Comparison of ENCODE assay signal across 8 mouse cellular contexts in the genomic region with DNA sequence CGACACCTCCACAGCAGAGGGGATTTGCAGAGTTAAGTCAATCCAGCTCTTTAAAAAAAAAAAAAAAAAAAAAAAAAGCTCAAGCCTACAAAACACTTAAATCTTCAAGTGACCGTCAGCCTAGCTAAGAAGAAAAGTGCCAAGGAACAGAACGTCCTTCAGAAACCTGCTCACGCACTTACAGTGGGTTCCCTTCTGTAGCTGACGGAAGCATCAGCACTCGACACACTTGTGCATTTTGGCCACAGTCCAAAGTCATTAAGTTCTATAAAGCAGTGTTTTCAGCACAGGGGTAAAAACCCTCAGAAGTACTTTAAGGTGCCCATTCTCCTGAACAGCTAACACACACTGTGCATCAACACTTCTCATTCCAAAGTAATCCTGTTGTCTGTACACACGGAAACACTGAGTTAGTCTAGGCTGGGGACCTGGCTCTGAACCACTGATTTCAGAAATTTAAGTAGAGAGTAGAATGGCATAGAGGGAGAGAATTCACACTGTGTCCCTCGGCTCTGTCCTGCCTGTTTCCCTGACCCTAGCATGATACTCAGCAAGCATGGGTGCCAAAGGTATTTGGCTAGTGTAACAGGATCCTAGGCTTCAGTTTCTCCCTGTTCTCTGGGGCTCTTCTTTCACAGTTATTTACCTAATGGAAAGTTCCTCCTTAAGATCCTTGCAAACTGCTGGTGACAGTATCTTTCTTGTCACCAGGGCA.
DNase-seq lines count a peak whose midpoint lies in the region; ATAC-seq and TF ChIP-seq lines count a peak whose summit lies in the region.

No protein-coding gene starts in this region.

- 0 out of 2 replicates have a peak overlapping the region, but pooled peaks have one; percentile 7 for H3K9ac ChIP-seq in kidney, embryonic 16.5 days (replicated peaks; ENCODE audit: low read length)
- H3K9ac ChIP-seq in midbrain, postnatal 0 days (replicated peaks; ENCODE audit: low read length, poor library complexity, severe bottlenecking), result no peak overlapping the region

- no peak for ATAC-seq in megakaryocyte, adult 5-6 weeks (ENCODE audit: poor library complexity, severe bottlenecking)
- peak; percentile 22; the same call in 1 of the 2 replicates for ATAC-seq in kidney, embryonic 16.5 days (ENCODE audit: low FRiP score, low TSS enrichment)
- no peak for ATAC-seq in midbrain, postnatal 0 days (ENCODE audit: low FRiP score)

- H3K27me3 ChIP-seq in megakaryocyte, embryonic 14.5 days (replicated peaks), result no peaks in the 10 kb centered on the region
- H3K27me3 ChIP-seq in kidney, embryonic 16.5 days (ENCODE audit: insufficient read depth, low read length), result no peaks in the 10 kb centered on the region
- H3K27me3 ChIP-seq in midbrain, postnatal 0 days (ENCODE audit: insufficient read depth, low read length), result no peaks in the 10 kb centered on the region

- DNase-seq in cerebellum, adult 9-10 months, result peak; percentile 33
- DNase-seq in cerebellum, postnatal 14 days, result no peak
- peak; percentile 58 for DNase-seq in midbrain, postnatal 0 days (ENCODE audit: low spot score)
- DNase-seq in frontal cortex, postnatal 14 days (ENCODE audit: low spot score in 2 of 2), result no peak
- DNase-seq in embryo, embryonic 10 days (ENCODE audit: low spot score), result no peak

- peaks cover 100% of the 10 kb centered on the region for H3K4me1 ChIP-seq in megakaryocyte, embryonic 14.5 days
- H3K4me1 ChIP-seq in kidney, embryonic 16.5 days (ENCODE audit: insufficient read depth, low read length), result peaks cover 72% of the 10 kb centered on the region
- no peaks in the 10 kb centered on the region for H3K4me1 ChIP-seq in midbrain, postnatal 0 days (ENCODE audit: insufficient read depth, low read length)

- WGBS in kidney, embryonic 16.5 days, result 17% methylated on average over 8 of the region's 8 CpGs
- WGBS in midbrain, postnatal 0 days, result 47% methylated on average over 8 of the region's 8 CpGs

- no peaks in the 10 kb centered on the region for H3K9me3 ChIP-seq in megakaryocyte, embryonic 14.5 days
- H3K9me3 ChIP-seq in kidney, embryonic 16.5 days (ENCODE audit: low read length), result no peaks in the 10 kb centered on the region
- no peaks in the 10 kb centered on the region for H3K9me3 ChIP-seq in midbrain, postnatal 0 days (ENCODE audit: low read length)

- H3K36me3 ChIP-seq in megakaryocyte, embryonic 14.5 days (replicated peaks; ENCODE audit: low read length), result peaks cover 92% of the 10 kb centered on the region
- H3K36me3 ChIP-seq in kidney, embryonic 16.5 days (ENCODE audit: insufficient read depth, low read length), result no peaks in the 10 kb centered on the region
- H3K36me3 ChIP-seq in midbrain, postnatal 0 days (ENCODE audit: insufficient read depth, low read length), result no peaks in the 10 kb centered on the region; the same call in 1 of the 2 replicates

- no peak for TF ChIP-seq CTCF in midbrain, postnatal 0 days (IDR thresholded peaks at IDR 0.05)

- H3K4me3 ChIP-seq in megakaryocyte, embryonic 14.5 days (replicated peaks), result peak overlapping the region; percentile 48
- no peak overlapping the region for H3K4me3 ChIP-seq in kidney, embryonic 16.5 days (ENCODE audit: low read length)
- H3K4me3 ChIP-seq in midbrain, postnatal 0 days (ENCODE audit: low read depth, low read length), result no peak overlapping the region

- H3K27ac ChIP-seq in kidney, embryonic 16.5 days (ENCODE audit: low read length), result peak overlapping the region; percentile 87
- H3K27ac ChIP-seq in midbrain, postnatal 0 days (ENCODE audit: low read depth, low read length), result peak overlapping the region; percentile 47; the same call in 1 of the 2 replicates

- no peak overlapping the region for H3K4me2 ChIP-seq in kidney, embryonic 16.5 days (replicated peaks; ENCODE audit: low read depth, low read length)
- no peak overlapping the region for H3K4me2 ChIP-seq in midbrain, postnatal 0 days (ENCODE audit: low read depth, low read length, poor library complexity, severe bottlenecking)

Comparison
In these comparisons a context has a peak if more than half of its experiments do, and no peak if none do; other contexts are left out.
1. DNase-seq: peak in cerebellum, adult 9-10 months (single experiment) and midbrain, postnatal 0 days (single experiment); none in cerebellum, postnatal 14 days (0 of 2), frontal cortex, postnatal 14 days (0 of 2) and embryo, embryonic 10 days (single experiment).